Mouse (Mus musculus): ENCODE measurements around the gene Luzp1. TPM values are rescaled to one million over a fixed set of nuclear protein-coding genes. Genes with fewer than 3 reads are reported as not detected.
A peak's percentile ranks its signal among the peaks of the same experiment; 100 is the strongest.

Luzp1 gene
- polyA plus RNA-seq, 1 experiment from 2014 or later = 82.9 TPM

DNA sequence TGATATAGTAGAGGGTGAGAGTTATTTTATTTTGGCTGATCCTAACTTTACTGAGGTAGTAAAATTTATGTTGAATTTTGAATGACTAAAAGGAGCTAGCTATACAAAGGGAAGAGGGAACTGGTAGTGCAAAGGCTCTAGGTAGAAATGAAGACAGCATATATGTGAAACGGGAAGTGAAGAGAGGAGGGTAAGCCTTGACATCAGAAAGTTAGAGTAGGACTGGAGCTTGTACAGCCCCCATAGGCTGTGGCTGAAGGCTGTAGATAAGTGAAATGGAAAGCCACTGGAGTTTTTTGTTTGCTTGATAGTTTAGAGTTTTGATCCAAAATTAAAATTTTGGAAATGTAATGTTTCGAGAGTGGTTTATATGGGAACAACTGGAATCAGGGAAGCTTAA, 49.0 kb downstream of the Luzp1 start:
- no peaks in the 10 kb centered on the region for H3K4me1 ChIP-seq (replicated peaks; ENCODE audit: control insufficient read depth, insufficient read depth, low read length)
- H3K36me3 ChIP-seq (ENCODE audit: control insufficient read depth, insufficient read depth) = no peaks in the 10 kb centered on the region
- no peak overlapping the region for H3K9ac ChIP-seq (ENCODE audit: low read depth, low read length)
- H3K27me3 ChIP-seq (replicated peaks; ENCODE audit: control insufficient read depth, insufficient read depth, low read length) = no peaks in the 10 kb centered on the region
- no peak overlapping the region for H3K27ac ChIP-seq (ENCODE audit: low read depth, low read length)
- TF ChIP-seq CTCF (IDR thresholded peaks at IDR 0.05; ENCODE audit: low read depth) = no peak
- H3K4me2 ChIP-seq (replicated peaks; ENCODE audit: low read depth) = no peak overlapping the region
- H3K4me3 ChIP-seq (ENCODE audit: low read depth, low read length) = no peak overlapping the region
- WGBS = 92% methylated on average over 2 of the region's 2 CpGs
- H3K9me3 ChIP-seq (ENCODE audit: control insufficient read depth) = no peaks in the 10 kb centered on the region
- no peak for ATAC-seq

DNA sequence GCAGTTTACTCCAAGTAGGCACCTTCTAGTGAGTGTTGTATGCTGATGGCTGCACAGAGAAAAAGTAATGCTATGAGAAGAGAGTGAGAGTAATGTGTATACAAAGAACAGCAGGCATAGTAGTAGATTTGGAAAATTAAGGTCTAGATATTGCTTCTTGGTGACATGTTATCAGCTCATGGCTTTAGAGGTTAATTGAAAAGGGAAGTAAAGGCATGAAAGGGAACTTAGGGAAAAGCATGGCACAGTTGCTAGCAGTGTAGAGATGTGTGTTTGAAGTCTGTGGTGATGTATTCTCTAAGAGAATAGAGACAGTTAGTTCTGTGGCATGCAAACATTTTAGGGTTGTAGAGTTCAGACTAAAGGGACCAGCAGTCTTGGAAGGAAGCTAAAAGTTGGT, 50.3 kb downstream of the Luzp1 start:
- H3K9me3 ChIP-seq (ENCODE audit: control insufficient read depth) = no peaks in the 10 kb centered on the region
- no peaks in the 10 kb centered on the region for H3K27me3 ChIP-seq (replicated peaks; ENCODE audit: control insufficient read depth, insufficient read depth, low read length)
- TF ChIP-seq CTCF (IDR thresholded peaks at IDR 0.05; ENCODE audit: low read depth) = no peak

DNA sequence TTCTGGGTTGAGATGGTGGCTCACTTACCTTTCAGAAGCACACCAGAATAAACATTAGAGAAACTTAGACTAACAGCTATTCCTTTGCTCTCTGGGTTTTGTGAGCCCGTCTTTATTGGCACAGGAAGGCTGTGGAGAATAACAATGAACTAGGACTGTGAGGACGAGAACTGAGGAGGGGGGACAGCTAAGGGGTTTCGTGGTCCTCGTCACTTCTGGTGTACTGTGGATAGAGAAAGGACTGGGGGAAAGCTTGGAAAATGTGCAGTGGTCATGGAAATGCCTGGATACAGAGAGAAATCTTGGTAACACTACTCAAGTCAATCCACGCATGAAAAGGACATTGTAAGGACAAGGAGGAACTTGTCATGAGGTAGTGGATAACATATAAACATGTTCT, 52.3 kb downstream of the Luzp1 start:
- no peak for ATAC-seq
- Histone ChIP-seq H3K27me3 (replicated peaks; ENCODE audit: control insufficient read depth, insufficient read depth, low read length) (no peaks in the 10 kb centered on the region), H3K9me3 (ENCODE audit: control insufficient read depth) (no peaks in the 10 kb centered on the region), H3K4me1 (replicated peaks; ENCODE audit: control insufficient read depth, insufficient read depth, low read length) (no peaks in the 10 kb centered on the region), H3K9ac (ENCODE audit: low read depth, low read length) (no peak overlapping the region), H3K4me2 (replicated peaks; ENCODE audit: low read depth) (no peak overlapping the region), H3K27ac (ENCODE audit: low read depth, low read length) (no peak overlapping the region), H3K4me3 (ENCODE audit: low read depth, low read length) (no peak overlapping the region), H3K36me3 (ENCODE audit: control insufficient read depth, insufficient read depth) (no peaks in the 10 kb centered on the region)
- WGBS = 89% methylated on average over 5 of the region's 5 CpGs
- TF ChIP-seq CTCF (IDR thresholded peaks at IDR 0.05; ENCODE audit: low read depth) = no peak

More for the DNA sequence above, 50.3 kb downstream of the Luzp1 start:
- no peaks in the 10 kb centered on the region for H3K36me3 ChIP-seq (ENCODE audit: control insufficient read depth, insufficient read depth)
- H3K4me3 ChIP-seq (ENCODE audit: low read depth, low read length) = no peak overlapping the region
- no peak overlapping the region for H3K4me2 ChIP-seq (replicated peaks; ENCODE audit: low read depth)
- no peak for ATAC-seq
- H3K9ac ChIP-seq (ENCODE audit: low read depth, low read length) = no peak overlapping the region
- H3K27ac ChIP-seq (ENCODE audit: low read depth, low read length) = no peak overlapping the region
- no peaks in the 10 kb centered on the region for H3K4me1 ChIP-seq (replicated peaks; ENCODE audit: control insufficient read depth, insufficient read depth, low read length)

DNA sequence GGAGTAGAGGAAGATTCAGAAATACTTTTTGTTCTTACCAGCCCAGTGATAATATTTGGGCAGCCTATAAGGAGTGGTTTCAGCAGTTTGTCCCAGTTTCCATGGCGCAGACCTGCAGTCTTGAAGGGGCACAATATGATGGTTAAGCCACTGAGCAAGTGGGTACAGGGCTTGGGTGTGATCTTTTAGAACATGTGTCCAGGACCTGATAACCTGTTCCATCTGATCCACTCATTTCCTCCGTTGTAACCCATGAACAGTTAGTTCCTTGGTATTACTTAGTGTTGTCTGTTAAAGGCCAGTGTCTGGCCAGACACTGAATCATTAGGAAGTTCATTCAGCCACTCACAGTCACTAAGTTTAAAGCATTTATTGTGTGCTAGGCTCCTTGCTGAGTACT, 54.7 kb downstream of the Luzp1 start:
- H3K27ac ChIP-seq (ENCODE audit: low read depth, low read length) = no peak overlapping the region

DNA sequence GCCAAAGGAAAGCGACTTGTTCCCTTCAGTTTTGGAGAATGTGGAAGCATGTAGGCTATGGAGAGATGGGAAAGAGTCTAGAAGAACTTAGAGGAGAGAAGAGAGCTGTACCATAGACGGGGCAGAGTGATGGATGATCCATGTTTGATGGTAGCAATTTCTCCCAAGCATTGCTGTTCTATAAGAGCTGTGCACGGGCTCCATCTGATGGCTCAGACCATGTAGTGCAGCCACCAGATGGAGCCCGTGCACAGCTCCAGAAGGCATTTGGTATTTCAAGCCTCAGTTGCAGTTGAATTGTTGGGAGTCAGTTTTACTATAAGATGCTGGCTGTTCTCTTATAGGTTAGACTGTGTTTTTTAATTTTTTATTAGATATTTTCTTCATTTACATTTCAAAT, 56.9 kb downstream of the Luzp1 start:
- Histone ChIP-seq H3K4me1 (replicated peaks; ENCODE audit: control insufficient read depth, insufficient read depth, low read length) (no peaks in the 10 kb centered on the region), H3K4me2 (replicated peaks; ENCODE audit: low read depth) (no peak overlapping the region), H3K9ac (ENCODE audit: low read depth, low read length) (no peak overlapping the region), H3K27ac (ENCODE audit: low read depth, low read length) (no peak overlapping the region), H3K4me3 (ENCODE audit: low read depth, low read length) (no peak overlapping the region), H3K36me3 (ENCODE audit: control insufficient read depth, insufficient read depth) (no peaks in the 10 kb centered on the region; the same call in 1 of the 2 replicates), H3K9me3 (ENCODE audit: control insufficient read depth) (no peaks in the 10 kb centered on the region), H3K27me3 (replicated peaks; ENCODE audit: control insufficient read depth, insufficient read depth, low read length) (no peaks in the 10 kb centered on the region)
- no peak for ATAC-seq
- peak; percentile 75 for TF ChIP-seq CTCF (IDR thresholded peaks at IDR 0.05; ENCODE audit: low read depth)
- 18% methylated on average over 4 of the region's 4 CpGs for WGBS

More for the DNA sequence above, 54.7 kb downstream of the Luzp1 start:
- Histone ChIP-seq H3K9ac (ENCODE audit: low read depth, low read length) (no peak overlapping the region), H3K27me3 (replicated peaks; ENCODE audit: control insufficient read depth, insufficient read depth, low read length) (no peaks in the 10 kb centered on the region), H3K4me2 (replicated peaks; ENCODE audit: low read depth) (no peak overlapping the region), H3K4me3 (ENCODE audit: low read depth, low read length) (no peak overlapping the region), H3K9me3 (ENCODE audit: control insufficient read depth) (no peaks in the 10 kb centered on the region), H3K36me3 (ENCODE audit: control insufficient read depth, insufficient read depth) (no peaks in the 10 kb centered on the region), H3K4me1 (replicated peaks; ENCODE audit: control insufficient read depth, insufficient read depth, low read length) (no peaks in the 10 kb centered on the region)
- ATAC-seq = no peak
- TF ChIP-seq CTCF (IDR thresholded peaks at IDR 0.05; ENCODE audit: low read depth) = no peak
- WGBS = 76% methylated on average over 2 of the region's 2 CpGs

- WGBS = 85% methylated on average over 3 of the region's 3 CpGs
Observed at GRCm38 (mm10) chr4:136545151-136545550, 75.6 kb downstream of the Luzp1 start.

More at GRCm38 (mm10) chr4:136545151-136545550, 75.6 kb downstream of the Luzp1 start:
- no peak overlapping the region for H3K27ac ChIP-seq (ENCODE audit: low read depth, low read length)
- no peak overlapping the region for H3K4me2 ChIP-seq (replicated peaks; ENCODE audit: low read depth)
- H3K9ac ChIP-seq (ENCODE audit: low read depth, low read length) = no peak overlapping the region
- no peaks in the 10 kb centered on the region for H3K27me3 ChIP-seq (replicated peaks; ENCODE audit: control insufficient read depth, insufficient read depth, low read length)
- ATAC-seq = no peak
- no peak overlapping the region for H3K4me3 ChIP-seq (ENCODE audit: low read depth, low read length)
- H3K4me1 ChIP-seq (replicated peaks; ENCODE audit: control insufficient read depth, insufficient read depth, low read length) = 0 out of 2 replicates have a peak, but pooled peaks cover 5% of the 10 kb centered on the region
- TF ChIP-seq CTCF (IDR thresholded peaks at IDR 0.05; ENCODE audit: low read depth) = no peak
- H3K9me3 ChIP-seq (ENCODE audit: control insufficient read depth) = no peaks in the 10 kb centered on the region
- peaks cover 72% of the 10 kb centered on the region for H3K36me3 ChIP-seq (ENCODE audit: control insufficient read depth, insufficient read depth)

Data from intestine, postnatal 0 days (tissue).